Mouse (Mus musculus) left cerebral cortex, postnatal 4 days (tissue): ENCODE results near the gene Adap1. TPM values are rescaled to one million over a fixed set of nuclear protein-coding genes. Genes with fewer than 3 reads are reported as not detected.

ENCODE experiments used
- microRNA-seq: library from miRNA; unstranded; fragments of <30 nt; microRNA quantifications from one replicate; pipeline ENCODE4 v1.2.0, GENCODE M21; 2022
- total RNA-seq, 2 experiments: library from RNA; stranded (reverse); gene quantifications; 2 replicates each; pipeline ENCODE4 v1.2.3; 2021

The Adap1 gene
- total RNA-seq, 2 experiments from 2014 or later = 219 to 247 TPM

Small RNA genes within 50 kb of the gene (microRNA-seq; reads per million reads assigned to microRNA genes)
- 443 reads per million, percentile 67 among the genes with 10 or more reads in this experiment for gene Mir339

Other genes starting within 250 kb of the Adap1 start
- gene Prkar1b, start 175.6 kb downstream of the Adap1 start, total RNA-seq = 100 to 1,000 TPM; 366 to 388 TPM
- gene Dnaaf5, start 175.4 kb downstream of the Adap1 start, total RNA-seq = 10 to 100 TPM in 1 of 2 experiments, 1 to 10 TPM in 1; 7.8 to 11.4 TPM
- gene Sun1, start 125.0 kb downstream of the Adap1 start, total RNA-seq = 10 to 100 TPM; 77.1 to 81.6 TPM
- gene Get4, start 73.3 kb downstream of the Adap1 start, total RNA-seq = 10 to 100 TPM; 54.8 to 59.8 TPM
- gene Cox19, start 25.8 kb upstream of the Adap1 start, total RNA-seq = 10 to 100 TPM; 87.8 to 89.3 TPM
- gene Cyp2w1, start 27.0 kb upstream of the Adap1 start, total RNA-seq = not detected
- gene Gpr146, start 52.1 kb upstream of the Adap1 start, total RNA-seq = 1 to 10 TPM; 2.2 to 2.5 TPM
- gene C130050O18Rik, start 79.7 kb upstream of the Adap1 start, total RNA-seq = not detected
- 1 to 10 TPM; 3.0 to 3.2 TPM for gene Gper1, start 97.5 kb upstream of the Adap1 start, total RNA-seq
- 10 to 100 TPM; 18.0 to 19.2 TPM for gene 3110082I17Rik, start 134.9 kb upstream of the Adap1 start, total RNA-seq
- 10 to 100 TPM; 58.7 to 60.3 TPM for gene Zfand2a, start 158.9 kb upstream of the Adap1 start, total RNA-seq
- gene Uncx, start 217.9 kb upstream of the Adap1 start, total RNA-seq = under 1 TPM in 1 of 2 experiments, not detected in 1; 0.64 TPM